Mouse (Mus musculus): ENCODE results near the gene Sptan1. TPM values are rescaled to one million over a fixed set of nuclear protein-coding genes. Genes with fewer than 3 reads are reported as not detected.

The Sptan1 gene
- total and polyA plus RNA-seq, 2 experiments from 2014 or later, result 79.3 to 266 TPM

GRCm38 (mm10) chr2:30042445-30042844 is 77.1 kb downstream of the Sptan1 start:
- WGBS, result 5% methylated on average over 4 of the region's 4 CpGs
- TF ChIP-seq CTCF (IDR thresholded peaks at IDR 0.05; ENCODE audit: low read depth) (peak; percentile 88), EP300 (IDR thresholded peaks at IDR 0.05; ENCODE audit: low read depth) (no peak)
- peak; percentile 71 for ATAC-seq (ENCODE audit: insufficient read depth, low read depth)
- no peaks in the 10 kb centered on the region for H3K27me3 ChIP-seq (ENCODE audit: control insufficient read depth, insufficient read depth, low read length)
- DNase-seq (ENCODE audit: low spot score), result peak; percentile 70
- H3K4me3 ChIP-seq (ENCODE audit: low read depth, low read length), result no peak overlapping the region
- H3K4me2 ChIP-seq (ENCODE audit: low read depth, low read length), result no peak overlapping the region
- no peaks in the 10 kb centered on the region for H3K36me3 ChIP-seq (replicated peaks; ENCODE audit: control insufficient read depth, insufficient read depth, low read length)
- no peaks in the 10 kb centered on the region for H3K9me3 ChIP-seq (replicated peaks; ENCODE audit: control insufficient read depth, low read length)
- H3K9ac ChIP-seq (replicated peaks; ENCODE audit: low read depth, low read length), result no peak overlapping the region
- H3K27ac ChIP-seq (ENCODE audit: low read depth), result no peak overlapping the region
- H3K4me1 ChIP-seq (ENCODE audit: control insufficient read depth, insufficient read depth), result no peaks in the 10 kb centered on the region

- H3K4me2 ChIP-seq (ENCODE audit: low read depth, low read length), result no peak overlapping the region
- no peak for ATAC-seq (ENCODE audit: insufficient read depth, low read depth)
- 0 out of 2 replicates have a peak, but pooled peaks cover 5% of the 10 kb centered on the region for H3K4me1 ChIP-seq (ENCODE audit: control insufficient read depth, insufficient read depth)
- no peak overlapping the region for H3K4me3 ChIP-seq (ENCODE audit: low read depth, low read length)
- no peaks in the 10 kb centered on the region for H3K9me3 ChIP-seq (replicated peaks; ENCODE audit: control insufficient read depth, low read length)
- no peak for TF ChIP-seq CTCF (IDR thresholded peaks at IDR 0.05; ENCODE audit: low read depth)
- no peak for TF ChIP-seq EP300 (IDR thresholded peaks at IDR 0.05; ENCODE audit: low read depth)
- no peaks in the 10 kb centered on the region for H3K36me3 ChIP-seq (replicated peaks; ENCODE audit: control insufficient read depth, insufficient read depth, low read length)
- WGBS, result 84% methylated on average over 5 of the region's 5 CpGs
- H3K9ac ChIP-seq (replicated peaks; ENCODE audit: low read depth, low read length), result no peak overlapping the region
- no peaks in the 10 kb centered on the region for H3K27me3 ChIP-seq (ENCODE audit: control insufficient read depth, insufficient read depth, low read length)
- no peak for DNase-seq (ENCODE audit: low spot score)
- no peak overlapping the region for H3K27ac ChIP-seq (ENCODE audit: low read depth)
These were observed 79.2 kb downstream of the Sptan1 start for GRCm38 (mm10) chr2:30044550-30044949.

- no peak for TF ChIP-seq EP300 (IDR thresholded peaks at IDR 0.05; ENCODE audit: low read depth)
- TF ChIP-seq CTCF (IDR thresholded peaks at IDR 0.05; ENCODE audit: low read depth), result no peak
- WGBS, result 93% methylated on average over 6 of the region's 6 CpGs
These were observed 81.8 kb downstream of the Sptan1 start for GRCm38 (mm10) chr2:30047127-30047526.

GRCm38 (mm10) chr2:30048101-30048501 is 82.7 kb downstream of the Sptan1 start:
- no peak for ATAC-seq (ENCODE audit: insufficient read depth, low read depth)
- Histone ChIP-seq H3K9me3 (replicated peaks; ENCODE audit: control insufficient read depth, low read length) (no peaks in the 10 kb centered on the region), H3K4me1 (ENCODE audit: control insufficient read depth, insufficient read depth) (0 out of 2 replicates have a peak, but pooled peaks cover 5% of the 10 kb centered on the region), H3K4me3 (ENCODE audit: low read depth, low read length) (peak overlapping the region; percentile 52), H3K36me3 (replicated peaks; ENCODE audit: control insufficient read depth, insufficient read depth, low read length) (no peaks in the 10 kb centered on the region), H3K4me2 (ENCODE audit: low read depth, low read length) (peak overlapping the region; percentile 68), H3K27me3 (ENCODE audit: control insufficient read depth, insufficient read depth, low read length) (no peaks in the 10 kb centered on the region), H3K9ac (replicated peaks; ENCODE audit: low read depth, low read length) (peak overlapping the region; percentile 69; the same call in 1 of the 2 replicates), H3K27ac (ENCODE audit: low read depth) (no peak overlapping the region)
- no peak for DNase-seq (ENCODE audit: low spot score)
- 62% methylated on average over 11 of the region's 11 CpGs for WGBS
- no peak for TF ChIP-seq CTCF (IDR thresholded peaks at IDR 0.05; ENCODE audit: low read depth)
- no peak for TF ChIP-seq EP300 (IDR thresholded peaks at IDR 0.05; ENCODE audit: low read depth)

More at GRCm38 (mm10) chr2:30047127-30047526, 81.8 kb downstream of the Sptan1 start:
- Histone ChIP-seq H3K4me1 (ENCODE audit: control insufficient read depth, insufficient read depth) (0 out of 2 replicates have a peak, but pooled peaks cover 5% of the 10 kb centered on the region), H3K27ac (ENCODE audit: low read depth) (no peak overlapping the region), H3K27me3 (ENCODE audit: control insufficient read depth, insufficient read depth, low read length) (no peaks in the 10 kb centered on the region), H3K36me3 (replicated peaks; ENCODE audit: control insufficient read depth, insufficient read depth, low read length) (no peaks in the 10 kb centered on the region), H3K9ac (replicated peaks; ENCODE audit: low read depth, low read length) (no peak overlapping the region), H3K4me3 (ENCODE audit: low read depth, low read length) (no peak overlapping the region), H3K9me3 (replicated peaks; ENCODE audit: control insufficient read depth, low read length) (no peaks in the 10 kb centered on the region), H3K4me2 (ENCODE audit: low read depth, low read length) (no peak overlapping the region)
- DNase-seq (ENCODE audit: low spot score) (no peak), ATAC-seq (ENCODE audit: insufficient read depth, low read depth) (no peak)

GRCm38 (mm10) chr2:30048699-30049388 is 83.5 kb downstream of the Sptan1 start, which contains the start of gene Wdr34:
TSS of gene Wdr34 (minus strand) at chr2:30048881.
- H3K27ac ChIP-seq (ENCODE audit: low read depth), result peak within 1 kb of the TSS; percentile 93
- H3K9me3 ChIP-seq (replicated peaks; ENCODE audit: control insufficient read depth, low read length), result no peaks in the 10 kb centered on the region
- peak within 1 kb of the TSS; percentile 68 for H3K4me2 ChIP-seq (ENCODE audit: low read depth, low read length)
- ATAC-seq (ENCODE audit: insufficient read depth, low read depth), result peak; percentile 98
- 0 out of 2 replicates have a peak, but pooled peaks cover 5% of the 10 kb centered on the region for H3K4me1 ChIP-seq (ENCODE audit: control insufficient read depth, insufficient read depth)
- peak within 1 kb of the TSS; percentile 69 for H3K9ac ChIP-seq (replicated peaks; ENCODE audit: low read depth, low read length)
- peak within 1 kb of the TSS; percentile 52 for H3K4me3 ChIP-seq (ENCODE audit: low read depth, low read length)
- TF ChIP-seq EP300 (IDR thresholded peaks at IDR 0.05; ENCODE audit: low read depth) (no peak), CTCF (IDR thresholded peaks at IDR 0.05; ENCODE audit: low read depth) (no peak)
- H3K36me3 ChIP-seq (replicated peaks; ENCODE audit: control insufficient read depth, insufficient read depth, low read length), result no peaks in the 10 kb centered on the region
- DNase-seq (ENCODE audit: low spot score), result peak; percentile 94
- under 1% methylated on average over 54 of the region's 54 CpGs for WGBS
- no peaks in the 10 kb centered on the region for H3K27me3 ChIP-seq (ENCODE audit: control insufficient read depth, insufficient read depth, low read length)

Measured in heart, postnatal 0 days (tissue).